Mouse (Mus musculus) neutrophil, adult 5-6 weeks (primary cell): ENCODE data around the gene Slc50a1. TPM values are rescaled to one million over a fixed set of nuclear protein-coding genes. Genes with fewer than 3 reads are reported as not detected.
A peak's percentile ranks its signal among the peaks of the same experiment; 100 is the strongest.

Experiments used
- ATAC-seq: fragments of 151-379, 151-347 bp; 2 replicates; pipeline ENCODE4 v1.8.0; 2017; ENCODE audit warnings: mild to moderate bottlenecking, moderate TSS enrichment; ENCODE audit not compliant: insufficient number of reproducible peaks, poor library complexity, low FRiP score, severe bottlenecking; ENCODE audit errors: extremely low read depth
- total RNA-seq: library from RNA; stranded (forward); fragments of 200-1000 nt; gene quantifications from 2 replicates; pipeline ENCODE4 v1.2.3, GENCODE M21; 2017

The Slc50a1 gene
- total RNA-seq, 1 experiment from 2014 or later: 99.3 TPM

- no peak for ATAC-seq
These were observed 7.1 kb upstream of the Slc50a1 start for GRCm38 (mm10) chr3:89277281-89278021.

DNA sequence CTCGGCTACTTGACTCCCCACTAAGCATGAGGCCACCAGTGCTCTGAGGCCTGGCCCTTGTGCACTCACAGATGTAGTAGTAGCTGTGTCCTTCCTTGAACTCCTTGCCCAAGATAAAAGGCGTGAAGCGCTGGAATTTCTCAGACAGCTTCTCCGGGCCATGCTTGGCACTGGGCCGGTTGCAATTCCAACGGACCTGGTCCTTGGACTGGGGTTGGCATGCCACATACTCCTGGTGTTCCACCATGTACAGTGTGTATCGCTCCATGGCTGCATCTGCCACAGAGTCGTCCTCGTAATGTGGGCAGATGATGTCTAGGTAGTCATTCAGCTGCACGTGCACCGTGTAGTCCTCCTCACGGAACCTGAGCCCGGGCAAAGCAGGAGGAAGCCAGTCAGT lies 5.7 kb upstream of the Slc50a1 start:
- ATAC-seq: no peak

DNA sequence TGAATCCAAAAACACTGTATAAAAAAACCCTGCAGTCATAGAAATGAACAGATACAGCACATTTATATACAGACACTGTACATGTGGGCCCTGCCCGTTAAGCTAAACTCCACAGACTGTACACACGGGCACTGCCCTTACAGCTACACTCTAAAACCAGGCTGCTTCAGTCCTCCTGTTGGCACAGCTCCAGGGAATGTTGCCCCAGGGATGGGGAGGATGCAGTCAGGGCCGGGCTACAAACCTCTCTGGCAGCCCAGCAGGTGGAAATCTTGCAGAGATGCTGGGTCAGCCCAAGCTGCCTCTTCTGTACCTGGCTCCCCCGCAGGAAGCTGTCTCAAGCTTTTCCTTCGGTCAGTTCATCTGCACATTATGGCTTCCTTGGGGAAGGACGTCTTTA lies 1.4 kb upstream of the Slc50a1 start:
- ATAC-seq: no peak

- no peak for ATAC-seq
These were observed 521 bp upstream of the Slc50a1 start for GRCm38 (mm10) chr3:89270891-89271290.

DNA sequence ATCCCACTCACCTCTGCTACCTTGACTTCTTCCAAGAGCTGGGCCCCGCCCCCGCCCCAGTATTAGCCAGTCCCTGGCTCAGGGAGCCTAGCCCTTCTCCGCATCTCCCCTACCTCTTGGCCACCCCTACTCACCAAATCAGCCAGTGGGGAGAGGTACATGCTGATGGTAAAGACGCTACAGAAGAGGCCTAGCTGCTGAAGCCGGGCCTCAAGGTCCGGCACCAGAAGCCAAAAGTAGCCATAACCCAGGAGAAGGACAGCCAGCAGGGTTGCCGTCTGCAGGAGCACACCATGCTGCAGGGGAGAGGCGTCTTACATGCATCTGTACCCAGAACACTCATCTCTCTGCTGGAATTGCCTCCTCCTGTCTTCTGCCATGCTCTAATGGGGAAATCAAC lies 1.5 kb downstream of the Slc50a1 start:
- ATAC-seq: no peak

- peak; percentile 88 for ATAC-seq
These were observed 3.9 kb downstream of the Slc50a1 start for GRCm38 (mm10) chr3:89266439-89266893.

DNA sequence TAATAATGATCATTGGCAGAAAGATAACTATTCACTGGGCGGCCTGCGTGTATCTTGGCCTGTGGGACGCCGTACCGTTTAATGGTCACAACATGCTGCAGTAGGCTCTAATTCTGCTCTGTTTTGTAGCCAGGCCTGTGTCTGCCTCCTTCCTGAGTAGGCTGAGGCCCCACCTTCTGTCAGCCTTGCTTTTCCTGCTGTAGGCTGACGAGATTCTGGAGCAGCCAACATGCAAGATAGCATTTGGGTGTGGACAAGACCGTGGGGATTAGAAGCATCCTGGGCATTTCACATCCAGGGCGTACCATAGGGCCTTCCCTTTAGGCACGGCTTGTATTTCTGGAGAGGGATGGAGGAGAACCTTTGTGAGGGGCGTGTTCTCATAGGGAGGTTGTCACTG lies 8.0 kb downstream of the Slc50a1 start:
- ATAC-seq: no peak

GRCm38 (mm10) chr3:89260211-89260610 lies 10.2 kb downstream of the Slc50a1 start:
- no peak for ATAC-seq

GRCm38 (mm10) chr3:89259076-89259475 lies 11.3 kb downstream of the Slc50a1 start, which contains the start of gene Dpm3:
TSS of gene Dpm3 (plus strand) at chr3:89259358.
- ATAC-seq: no peak

GRCm38 (mm10) chr3:89256177-89256576 lies 14.2 kb downstream of the Slc50a1 start:
- ATAC-seq: no peak

DNA sequence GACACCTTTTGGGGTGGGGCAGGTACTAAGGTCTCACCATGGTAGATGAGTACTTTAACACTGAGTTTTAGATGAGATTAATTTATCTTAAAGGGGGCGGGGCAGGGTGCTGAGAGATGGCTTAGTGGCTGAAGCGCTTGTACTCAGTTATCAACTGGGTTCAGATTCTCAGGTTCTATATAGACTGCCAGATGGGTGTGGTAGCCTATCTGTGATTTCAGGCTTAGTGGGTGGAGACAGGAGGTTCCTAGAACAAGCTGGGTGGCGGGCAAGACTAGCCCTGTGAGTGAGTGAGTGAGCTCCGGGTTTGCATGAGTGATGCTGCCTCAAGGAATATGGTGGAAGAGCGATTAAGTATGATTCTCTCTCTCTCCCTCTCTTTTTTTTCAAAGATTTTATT lies 15.4 kb downstream of the Slc50a1 start:
- ATAC-seq: no peak

DNA sequence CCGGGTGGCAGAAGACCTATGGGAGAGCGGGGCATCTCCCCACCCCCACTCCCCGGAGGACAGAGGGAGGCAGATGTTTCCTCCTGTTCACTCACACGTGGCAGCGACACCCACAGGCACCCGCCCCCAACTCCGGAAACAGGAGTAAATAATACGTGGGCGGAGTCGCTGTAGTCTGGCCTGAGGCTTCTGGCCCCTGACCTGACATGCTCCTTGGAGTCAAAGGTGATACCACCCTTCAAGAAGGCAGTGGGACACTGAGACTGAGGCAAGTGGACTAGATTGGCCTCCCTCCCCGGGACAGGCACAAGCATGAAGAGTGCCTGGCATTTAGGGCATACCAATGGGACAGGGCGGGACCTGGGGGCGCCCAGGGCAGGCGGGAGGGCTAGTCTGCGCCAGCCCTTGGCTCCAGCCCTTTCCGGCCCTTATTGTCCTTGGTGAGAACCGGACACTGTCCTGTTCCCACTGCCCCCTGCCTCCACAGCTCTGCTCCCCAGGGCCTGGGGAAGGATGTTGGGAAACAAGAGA lies 18.9 kb downstream of the Slc50a1 start:
- ATAC-seq: peak; percentile 76

DNA sequence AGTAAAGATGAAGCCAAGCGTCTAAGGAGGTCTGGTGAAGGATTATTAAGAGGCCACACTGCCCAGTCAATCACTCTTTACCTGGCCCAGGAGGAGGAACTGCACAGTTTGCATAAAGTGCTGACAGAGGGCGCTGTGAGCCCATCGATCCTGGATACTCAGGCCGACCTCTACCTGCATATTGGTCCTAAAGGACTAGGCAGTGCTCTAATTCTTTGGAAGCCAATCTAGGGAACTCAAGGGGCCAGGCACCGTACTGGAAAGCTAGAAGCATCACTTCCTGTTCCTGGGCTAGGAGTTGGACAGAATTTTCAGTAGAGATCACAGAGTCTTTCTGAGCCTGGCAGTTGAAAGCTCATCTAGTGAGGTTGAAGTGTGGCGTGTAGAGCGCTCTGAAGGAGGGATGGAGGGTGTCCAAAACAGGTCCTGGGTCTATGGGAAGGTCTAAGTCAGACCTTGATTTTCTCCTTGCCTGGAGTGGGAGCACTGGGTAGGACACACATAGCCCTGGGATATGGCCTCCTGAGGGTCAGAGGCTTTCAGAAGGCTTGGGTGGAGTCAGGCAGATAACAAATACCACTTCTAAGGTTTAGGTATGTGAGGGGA lies 19.8 kb downstream of the Slc50a1 start:
- peak; percentile 38 for ATAC-seq

DNA sequence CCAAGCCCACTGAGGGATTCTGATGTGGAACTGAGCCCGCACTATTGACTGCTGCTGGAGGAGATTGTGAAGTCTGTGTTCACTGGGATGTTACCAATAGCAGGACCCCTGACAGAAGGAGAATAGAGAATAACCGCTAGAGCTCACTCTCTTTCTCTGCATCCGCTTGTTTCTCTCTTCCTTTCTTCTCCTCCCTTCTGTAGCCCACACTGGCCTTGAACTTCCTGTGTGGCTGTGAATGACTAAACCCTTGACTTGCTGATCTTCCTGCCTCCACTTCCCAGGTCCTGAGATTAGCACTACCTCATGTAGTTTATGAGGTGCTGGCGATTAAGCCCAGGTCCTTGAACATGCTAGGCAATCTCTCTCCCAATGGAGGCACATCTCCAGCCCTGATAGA lies 22.9 kb downstream of the Slc50a1 start:
- ATAC-seq: no peak

DNA sequence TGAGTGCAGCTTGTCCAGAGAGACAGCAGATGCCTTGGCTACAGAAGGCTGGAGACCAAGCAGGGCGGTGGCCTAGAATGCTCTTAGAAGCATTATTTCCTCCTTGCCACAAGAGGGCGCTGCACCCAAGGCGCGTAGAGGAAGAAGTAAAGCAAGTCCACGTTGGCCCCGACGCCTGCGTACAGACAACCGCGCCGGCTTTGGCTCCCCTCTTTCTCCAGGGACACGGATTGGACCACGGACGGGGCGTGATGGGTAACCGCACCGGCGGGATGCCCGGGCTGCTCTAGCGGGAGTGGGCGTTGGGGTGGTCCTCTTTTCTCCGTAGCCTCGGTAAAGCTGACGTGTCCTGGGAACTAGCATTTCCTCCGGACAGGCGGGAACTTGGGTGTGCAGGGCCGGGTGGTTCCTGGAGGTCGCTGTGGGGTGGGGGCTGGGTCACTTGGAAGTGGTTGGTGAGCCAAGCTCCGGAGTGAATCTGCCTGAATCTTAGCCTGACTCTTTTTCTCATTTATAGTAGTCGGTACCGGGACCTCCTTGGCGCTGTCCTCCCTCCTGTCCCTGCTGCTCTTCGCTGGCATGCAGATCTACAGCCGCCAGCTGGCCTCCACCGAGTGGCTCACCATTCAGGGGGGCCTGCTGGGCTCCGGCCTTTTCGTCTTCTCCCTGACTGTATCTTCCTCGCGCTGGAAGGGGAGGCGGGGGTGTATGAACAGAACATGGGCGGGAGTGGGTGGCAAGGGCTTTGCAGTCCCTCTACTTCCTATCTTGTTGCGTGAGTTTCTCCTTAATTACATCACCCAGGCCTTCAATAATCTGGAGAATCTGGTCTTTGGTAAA lies 23.9 kb downstream of the Slc50a1 start, which contains the start of gene Trim46:
Gene Trim46, minus strand, starts transcription at position 49 of the 840 bp plus-strand sequence.
- peak; percentile 73 for ATAC-seq

DNA sequence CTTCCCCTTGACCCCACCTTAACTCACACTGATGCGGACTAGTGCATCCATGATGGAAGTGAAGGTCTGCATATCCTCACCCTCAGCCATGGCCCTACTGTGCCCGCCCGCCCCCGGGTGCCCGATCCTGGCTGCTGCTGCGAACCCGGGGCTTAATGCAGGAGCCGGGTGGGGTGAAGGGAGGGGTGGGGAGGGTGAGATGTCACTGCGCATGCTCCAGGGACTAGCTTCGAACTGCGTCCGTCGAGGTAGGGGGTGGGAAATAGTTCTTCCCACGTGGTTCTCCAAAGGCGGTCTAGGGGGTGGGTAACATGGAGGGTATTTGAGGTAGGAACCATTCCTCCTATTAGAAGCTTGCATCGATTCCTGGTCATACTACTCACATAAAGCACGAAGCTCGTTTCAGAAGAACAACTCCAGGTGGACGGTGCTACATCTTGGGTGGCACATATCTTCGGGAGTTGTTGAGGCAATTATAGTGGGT lies 24.6 kb downstream of the Slc50a1 start, which contains the start of gene Krtcap2:
Gene Krtcap2, plus strand, starts transcription at position 279 of the 484 bp plus-strand sequence.
- ATAC-seq: no peak

GRCm38 (mm10) chr3:89244982-89245687 lies 25.2 kb downstream of the Slc50a1 start:
- no peak for ATAC-seq

GRCm38 (mm10) chr3:89244158-89244981 lies 26.0 kb downstream of the Slc50a1 start:
- 0 out of 2 replicates have a peak, but pooled peaks have one; percentile 13 for ATAC-seq
